Mouse (Mus musculus) embryo, embryonic 11 days (tissue): ENCODE measurements around the gene Txndc16.

ENCODE experiments used
- DNase-seq: peaks from one replicate; pipeline ENCODE4 v3.0.0-alpha.2; 2015

The Txndc16 gene

DNA sequence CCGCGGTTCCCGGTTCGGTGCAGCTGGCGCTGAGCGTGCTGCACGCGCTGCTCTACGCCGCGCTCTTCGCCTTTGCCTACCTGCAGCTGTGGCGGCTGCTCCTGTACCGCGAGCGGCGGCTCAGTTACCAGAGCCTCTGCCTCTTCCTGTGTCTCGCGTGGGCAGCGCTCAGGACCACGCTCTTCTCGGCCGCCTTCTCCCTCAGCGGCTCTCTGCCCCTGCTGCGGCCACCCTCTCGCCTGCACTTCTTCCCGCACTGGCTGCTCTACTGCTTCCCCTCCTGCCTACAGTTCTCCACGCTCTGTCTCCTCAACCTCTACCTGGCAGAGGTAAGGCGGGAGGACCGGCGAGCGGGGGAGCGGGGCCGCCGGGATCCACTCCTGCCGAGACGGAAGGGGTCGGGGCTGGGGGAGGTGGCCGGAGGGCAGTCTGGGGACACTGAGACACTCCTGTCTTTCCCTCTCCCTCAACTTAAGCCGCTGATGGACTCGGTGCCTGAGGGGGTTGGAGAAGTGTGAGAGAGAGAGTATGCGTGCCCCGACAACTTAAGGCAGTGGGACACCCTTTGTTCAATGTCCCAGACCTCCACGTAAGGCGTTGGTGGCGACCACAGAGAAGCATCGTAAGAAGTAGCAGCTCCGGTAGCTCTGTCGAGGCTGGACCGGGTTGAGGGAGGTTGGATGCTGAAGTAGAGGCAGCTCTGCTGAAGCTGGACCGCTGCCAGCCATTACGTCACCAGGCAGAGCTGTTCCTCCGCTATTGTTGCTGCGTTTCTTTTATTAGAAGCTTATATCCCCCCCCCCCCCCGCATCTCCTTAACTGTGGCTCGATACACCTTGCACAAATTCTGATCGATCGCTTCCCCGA, at the start of gene Txndc16:
TSS of gene Txndc16 (minus strand) at position 239 of the 867 bp plus-strand sequence.
- DNase-seq: peak; percentile 82

DNA sequence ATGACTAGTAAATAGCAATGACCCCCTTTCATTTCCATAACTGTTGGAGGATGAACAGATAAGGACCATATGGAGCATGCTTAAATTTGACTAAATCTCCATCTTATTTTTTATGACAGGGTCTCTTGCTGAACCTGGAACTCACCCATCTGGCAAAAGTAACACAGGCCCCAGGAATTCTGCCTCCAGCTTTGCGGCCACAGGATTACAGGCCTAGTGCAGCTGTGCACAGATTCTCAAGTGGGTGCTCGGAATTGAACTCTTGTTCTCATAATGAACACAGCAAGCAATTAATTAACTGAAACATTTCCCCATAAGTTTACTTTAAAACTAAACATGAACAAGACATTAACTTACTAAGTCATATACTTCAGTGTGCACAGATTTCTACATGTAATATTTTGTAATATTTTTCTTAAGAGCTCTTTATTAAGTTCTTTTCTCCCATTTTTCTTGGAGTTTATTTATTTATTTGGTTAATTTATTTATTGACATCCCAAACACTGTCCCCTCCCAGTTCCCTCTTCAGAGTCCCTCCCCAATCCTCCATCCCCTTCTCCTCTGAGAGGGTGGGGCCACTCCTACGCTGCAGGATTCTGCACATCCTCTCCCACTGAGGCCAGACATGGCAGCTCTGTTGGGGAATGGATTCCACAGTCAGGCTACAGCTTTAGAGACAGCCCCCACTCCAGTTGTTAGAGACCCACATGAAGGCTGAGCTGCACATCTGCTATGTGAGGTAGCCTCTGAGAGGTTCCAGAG, 43.9 kb upstream of the Txndc16 start:
- DNase-seq: no peak

DNA sequence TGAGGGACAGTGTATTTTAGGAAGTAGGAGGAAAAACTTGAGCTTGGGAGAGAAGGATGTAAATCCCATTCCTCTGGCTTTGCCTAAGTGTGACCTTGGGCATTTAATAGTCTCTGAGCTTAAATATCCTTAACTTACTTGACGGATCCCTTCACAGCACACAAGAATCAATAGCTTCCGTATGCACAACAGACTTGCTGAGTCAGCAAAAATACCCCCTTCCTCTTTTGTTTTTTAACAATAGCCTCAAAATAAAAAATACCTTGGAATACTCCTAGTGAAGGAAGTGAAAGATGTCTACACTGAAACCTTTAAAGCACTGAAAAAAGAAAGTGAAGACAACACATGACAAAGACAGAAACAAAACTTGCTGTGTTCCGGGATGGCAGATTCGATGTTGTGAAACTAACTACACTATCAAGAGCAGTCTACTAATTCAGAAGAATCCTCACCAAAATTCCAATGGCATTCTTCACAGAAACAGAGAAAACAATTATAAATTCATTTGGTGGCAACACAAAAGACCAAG, 31.5 kb upstream of the Txndc16 start:
- DNase-seq: no peak

DNA sequence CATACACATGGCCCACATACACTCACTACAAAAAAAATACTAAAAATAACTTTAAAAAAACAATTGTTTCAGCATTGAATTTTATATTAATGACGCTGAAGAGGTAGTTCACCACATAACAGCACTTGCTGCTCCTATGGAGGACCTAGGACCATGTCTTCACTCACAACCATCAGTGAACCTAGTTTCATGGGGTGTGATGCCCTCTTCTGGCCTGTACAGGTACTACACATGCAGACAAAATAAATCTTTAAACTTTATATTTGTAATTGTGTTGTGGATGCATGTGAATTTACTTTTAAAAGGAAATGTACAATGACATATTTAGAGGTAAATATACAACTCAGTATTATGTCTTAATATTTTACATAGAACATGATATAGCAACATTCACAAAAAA, 21.5 kb upstream of the Txndc16 start:
- no peak for DNase-seq

DNA sequence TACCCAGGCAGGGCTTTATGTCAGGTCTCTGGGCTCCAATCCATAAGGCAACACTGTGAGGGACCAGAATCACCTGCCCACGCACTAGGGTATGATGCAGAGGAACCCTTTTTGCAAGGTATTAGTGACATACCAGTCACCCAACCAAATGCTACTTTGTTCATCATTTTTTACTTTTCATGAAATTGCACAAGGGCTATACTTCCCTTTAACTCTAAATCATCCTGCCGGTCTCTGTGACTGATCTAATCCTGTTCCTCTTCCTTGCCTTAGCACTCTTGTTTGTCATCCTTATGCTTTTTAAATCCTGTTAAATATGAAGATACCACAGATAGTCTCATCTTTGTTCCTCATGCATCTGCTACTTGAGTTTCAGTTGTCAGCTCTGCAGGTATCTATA, 18.9 kb upstream of the Txndc16 start:
- DNase-seq: no peak

DNA sequence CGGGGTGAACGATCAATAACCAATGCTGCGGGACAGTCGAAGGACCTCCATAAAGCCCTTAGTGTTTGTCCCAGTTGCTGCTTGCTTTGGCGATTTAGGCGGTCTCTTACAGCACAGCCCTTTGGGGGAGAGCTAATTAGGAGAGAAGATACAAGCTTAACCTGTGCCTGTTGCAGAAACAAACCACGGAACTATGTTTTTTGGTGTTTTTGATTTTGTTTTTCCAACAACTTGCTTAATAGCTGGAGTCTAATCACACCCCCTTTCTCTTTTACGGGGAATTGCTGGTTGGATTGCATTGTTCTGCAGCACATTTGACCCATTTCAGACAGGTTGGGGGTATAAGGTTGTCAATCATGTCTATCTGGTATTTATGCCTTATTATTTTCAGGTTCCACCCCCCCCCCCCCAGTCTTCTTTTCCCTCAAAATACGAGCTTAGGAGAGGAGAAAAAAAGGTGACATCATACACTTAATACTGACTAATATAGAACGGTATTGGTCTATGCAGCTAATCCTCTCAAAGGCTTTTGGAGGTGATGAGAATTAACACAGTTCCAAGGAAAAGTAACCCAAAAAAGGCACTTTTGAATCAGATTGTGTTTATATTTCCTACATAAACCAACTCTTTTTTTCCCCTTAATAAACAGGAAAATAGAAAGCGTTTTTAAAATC, 966 bp upstream of the Txndc16 start:
- no peak for DNase-seq

DNA sequence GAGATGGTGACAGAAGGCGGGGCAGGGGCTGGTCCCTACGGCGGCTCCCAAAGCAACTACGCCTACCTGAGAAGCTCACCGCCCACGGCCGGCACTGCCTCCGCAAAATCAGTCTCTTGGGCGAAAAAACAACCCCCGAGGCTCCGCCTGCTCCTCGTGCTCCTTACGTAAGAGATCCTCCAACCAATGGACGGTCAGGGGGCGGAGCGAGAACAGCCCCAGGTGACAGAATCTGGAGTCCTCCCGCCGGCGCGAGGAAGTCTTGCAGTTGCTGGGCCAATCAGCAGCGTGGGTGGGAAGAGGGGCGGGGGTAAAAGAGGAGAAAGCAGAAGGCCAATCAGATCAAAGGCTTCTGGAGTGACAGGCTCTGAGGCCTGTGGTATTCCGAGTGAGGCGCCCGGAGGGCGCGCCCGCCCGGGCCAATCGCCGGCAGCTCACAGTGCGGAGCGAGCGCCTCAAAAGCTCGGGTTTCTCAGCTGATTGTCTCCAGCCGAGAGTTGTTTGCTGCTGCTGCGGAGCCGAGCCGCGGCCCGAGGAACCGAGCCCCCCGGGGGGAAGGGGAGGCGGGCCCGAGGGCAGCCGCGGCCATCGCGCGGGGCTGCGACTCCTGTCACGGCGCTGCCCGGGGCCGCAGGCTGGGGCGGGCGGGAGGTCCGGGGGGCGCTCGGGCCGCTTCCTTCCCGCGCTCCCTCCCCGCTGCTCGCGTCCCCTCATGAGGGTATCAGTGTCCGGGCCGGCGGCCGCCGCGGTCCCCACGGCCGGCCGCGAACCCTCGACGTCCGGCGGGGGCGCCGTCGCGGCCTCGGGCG, 643 bp downstream of the Txndc16 start, which contains the start of gene Gpr137c:
TSS of gene Gpr137c (plus strand) at position 437 of the 809 bp plus-strand sequence.
- peak; percentile 99 for DNase-seq

DNA sequence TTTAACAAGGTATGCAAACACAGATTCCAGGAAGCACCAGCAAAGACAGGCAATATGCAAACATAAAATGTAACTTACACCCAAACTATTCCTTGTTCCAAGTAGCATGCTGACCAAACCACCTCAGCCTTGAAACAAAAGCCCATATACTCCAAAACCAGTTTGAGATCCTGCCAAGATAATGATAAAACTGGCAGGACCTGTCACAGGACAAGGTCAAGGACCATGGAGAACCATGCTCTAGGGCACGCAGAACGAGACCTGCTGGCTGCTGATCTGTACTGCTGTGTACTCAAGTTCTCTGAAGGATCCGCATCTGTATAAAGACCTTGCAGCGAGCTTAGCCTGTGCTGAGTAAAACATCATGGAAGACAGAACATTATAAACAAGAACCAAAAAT, 2.4 kb downstream of the Txndc16 start:
- no peak for DNase-seq

DNA sequence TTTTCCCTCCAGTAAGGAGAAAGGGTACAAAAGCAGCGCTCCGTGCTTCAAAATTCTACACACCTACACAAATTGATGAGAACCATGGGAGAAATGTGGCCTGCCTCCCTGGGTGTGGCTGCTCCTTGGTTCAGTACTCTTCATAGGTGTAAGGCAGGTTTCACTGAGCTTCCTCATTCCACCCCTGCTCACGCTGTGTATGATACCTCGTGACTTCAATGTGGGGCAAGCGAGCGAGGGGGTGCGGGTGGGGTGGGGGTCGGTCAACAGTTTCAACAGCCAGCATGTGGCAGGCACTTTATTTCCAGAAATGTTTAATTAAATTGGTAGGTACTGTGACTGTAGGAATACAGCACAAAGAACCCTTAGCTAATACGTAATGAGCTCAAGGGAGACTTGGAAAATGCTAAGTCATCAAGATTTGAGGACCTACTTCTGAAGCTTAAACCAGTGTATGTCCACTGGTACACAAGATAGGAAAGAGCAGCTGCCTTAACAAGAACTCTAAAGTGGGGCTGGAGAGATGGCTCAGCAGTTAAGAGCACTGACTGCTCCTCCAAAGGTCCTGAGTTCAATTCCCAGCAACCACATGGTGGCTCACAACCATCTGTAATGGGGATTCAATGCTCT, 3.3 kb downstream of the Txndc16 start:
- DNase-seq: no peak

DNA sequence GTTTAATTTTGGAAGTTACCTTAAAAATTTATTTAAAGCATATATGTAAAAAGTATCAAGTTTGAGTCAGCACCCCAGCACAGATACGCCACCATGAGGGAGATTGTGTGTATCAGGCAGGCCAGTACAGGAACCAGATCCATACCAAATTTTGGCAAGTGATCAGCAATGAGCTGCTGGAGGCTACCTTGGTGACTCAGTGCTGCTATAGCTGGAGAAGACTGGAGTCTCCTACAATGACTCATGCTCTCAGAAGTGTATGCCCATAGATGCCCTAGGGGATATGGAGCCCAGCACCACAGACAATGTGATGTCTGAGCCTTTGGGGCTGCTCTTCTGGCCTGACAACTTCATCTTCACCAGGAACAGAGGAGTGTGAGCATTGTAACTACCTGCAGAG, 8.7 kb downstream of the Txndc16 start:
- no peak for DNase-seq

DNA sequence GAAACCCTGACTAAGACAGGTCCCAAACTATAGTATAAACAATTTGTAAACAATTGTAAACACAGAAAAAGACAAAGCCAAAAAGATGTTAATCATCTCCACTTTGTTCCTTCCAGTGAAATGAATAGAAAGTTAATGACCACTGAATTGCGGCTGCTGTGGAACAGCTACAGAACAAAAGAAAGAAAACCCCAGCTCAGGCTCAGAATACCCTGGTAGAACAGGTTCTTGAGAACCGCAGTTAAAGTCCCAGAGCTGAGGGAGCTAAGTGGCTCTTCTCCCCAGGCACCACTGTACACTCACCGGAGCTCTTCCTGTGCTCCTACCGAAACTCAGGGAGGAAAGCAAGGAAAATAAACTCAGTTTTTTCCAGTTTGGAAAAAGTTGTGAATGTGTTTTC, 9.4 kb downstream of the Txndc16 start:
- DNase-seq: no peak

DNA sequence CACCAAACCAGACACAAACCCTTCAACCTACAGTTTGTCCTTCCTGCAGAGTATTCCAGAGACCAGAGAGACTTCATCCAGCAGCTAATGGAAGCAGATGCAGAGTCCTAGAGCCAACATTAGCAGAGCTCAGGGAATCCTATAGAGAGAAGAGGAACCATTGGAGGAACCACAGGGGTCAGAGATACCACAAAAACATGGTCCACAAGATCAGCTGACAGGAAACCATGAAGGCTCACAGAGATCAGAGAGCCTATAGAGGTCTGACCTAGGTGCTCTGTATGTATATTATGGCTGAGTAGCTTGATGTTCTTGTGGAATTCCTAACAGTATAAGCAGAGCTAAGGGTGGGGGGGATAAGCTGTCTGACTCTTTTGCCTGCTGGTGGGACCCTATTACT, 19.5 kb downstream of the Txndc16 start:
- no peak for DNase-seq

DNA sequence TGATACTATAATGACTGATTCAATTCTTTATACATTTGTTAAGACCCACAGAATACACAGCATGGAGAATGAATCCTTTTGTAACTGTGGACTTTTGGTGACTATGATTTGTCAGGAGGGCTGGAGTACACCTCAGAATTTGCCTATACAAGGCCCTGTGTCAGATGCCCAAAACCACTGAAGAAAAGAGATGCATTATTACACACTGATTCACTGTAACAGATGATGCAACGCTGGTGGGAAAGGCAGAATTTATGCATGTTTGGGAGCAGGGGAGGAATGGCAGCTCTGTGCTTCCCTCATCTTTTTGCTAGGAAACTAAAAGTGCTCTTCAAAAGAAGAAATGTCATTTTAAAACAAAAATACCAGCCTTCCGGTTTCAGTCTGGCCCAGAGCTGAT, 29.1 kb downstream of the Txndc16 start:
- no peak for DNase-seq

DNA sequence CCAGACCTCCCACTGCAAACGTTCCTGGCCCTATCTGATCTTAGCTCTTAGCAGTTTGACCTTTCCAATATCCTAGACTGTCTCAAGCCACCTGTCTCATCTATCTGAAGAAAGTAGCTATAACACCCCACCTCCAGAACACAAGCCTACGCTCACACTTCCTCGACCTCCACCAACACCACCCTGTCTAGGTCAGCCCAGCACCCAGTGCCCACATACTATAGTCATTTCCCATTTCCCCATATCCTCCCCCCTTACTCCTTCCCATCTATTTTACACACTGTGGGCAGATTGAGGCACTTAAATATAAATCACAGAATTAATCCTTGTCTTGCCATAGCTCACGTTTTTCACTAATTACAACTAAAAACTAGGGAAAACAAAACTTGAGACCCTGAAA, 38.5 kb downstream of the Txndc16 start:
- no peak for DNase-seq

DNA sequence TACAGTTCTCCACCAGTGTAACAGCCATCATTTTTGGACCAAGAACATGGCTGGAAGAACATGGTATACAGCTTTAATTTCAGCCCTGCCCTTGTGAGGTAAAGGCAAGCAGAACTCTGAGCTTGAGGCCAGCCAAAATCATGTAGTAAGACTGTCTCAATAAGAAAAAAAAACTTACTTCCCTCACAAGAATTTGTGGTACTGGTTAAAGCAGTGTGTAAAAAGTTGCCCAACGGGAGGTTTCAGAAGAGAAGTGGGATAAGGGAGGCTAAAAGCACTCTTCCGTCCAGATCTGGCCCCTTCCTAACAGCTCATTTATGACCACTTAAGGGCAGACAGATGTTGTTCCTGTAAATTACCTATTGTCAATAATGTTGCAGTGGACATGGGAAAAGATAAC, 40.5 kb downstream of the Txndc16 start:
- DNase-seq: no peak

DNA sequence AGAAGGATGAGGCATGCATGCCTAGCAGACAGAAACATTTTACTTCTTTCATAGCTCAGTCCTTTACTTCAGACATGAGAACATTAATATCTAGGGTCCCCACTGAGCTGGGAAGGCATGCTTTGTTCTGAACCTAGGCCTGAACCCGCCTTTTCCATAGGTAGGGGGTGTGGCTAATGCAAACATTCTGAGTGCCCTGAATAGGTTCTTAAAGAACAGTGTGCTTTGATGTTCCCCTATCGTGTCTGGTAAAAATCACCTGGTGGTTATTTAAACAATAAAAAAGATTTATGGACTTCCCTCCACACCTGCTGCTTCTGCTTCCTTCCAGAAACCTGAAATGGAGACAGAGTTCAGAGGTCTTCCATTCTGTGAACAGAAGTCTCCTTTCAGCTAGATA, 40.9 kb downstream of the Txndc16 start:
- no peak for DNase-seq

DNA sequence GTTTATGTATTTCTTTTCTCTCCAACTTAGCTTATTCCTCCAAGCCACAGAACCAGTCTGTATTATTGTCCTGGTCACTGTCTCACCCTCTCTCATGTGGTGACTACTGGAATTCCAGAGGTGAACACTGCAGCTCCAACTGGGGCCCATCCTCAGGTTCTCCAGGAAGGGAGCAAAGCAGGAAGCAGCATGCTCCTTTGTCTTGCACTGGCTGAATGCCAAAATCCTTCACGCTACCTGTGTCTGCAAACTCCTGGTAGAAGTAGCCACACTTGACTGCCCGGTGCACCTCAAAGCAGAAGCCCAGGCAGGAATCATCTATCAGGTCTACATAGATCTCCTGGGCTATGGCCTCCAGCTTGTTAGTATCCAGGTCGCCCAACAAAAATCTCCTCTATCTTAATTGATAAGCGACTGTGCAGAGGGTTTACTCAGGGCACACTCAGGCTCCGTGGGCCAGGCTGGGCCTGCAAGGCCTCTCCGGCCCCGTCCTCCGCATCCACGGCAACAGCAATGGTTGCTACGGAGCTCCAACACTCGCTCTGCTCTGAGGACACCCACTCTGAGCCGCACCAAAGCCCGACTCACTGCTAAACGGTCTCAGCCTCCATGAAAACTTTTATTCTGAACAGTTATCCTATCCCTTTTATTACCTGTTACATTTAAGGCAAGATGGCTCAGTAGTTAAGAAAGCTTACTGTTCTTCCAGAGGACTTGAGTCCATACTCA, 45.0 kb downstream of the Txndc16 start:
- DNase-seq: no peak

DNA sequence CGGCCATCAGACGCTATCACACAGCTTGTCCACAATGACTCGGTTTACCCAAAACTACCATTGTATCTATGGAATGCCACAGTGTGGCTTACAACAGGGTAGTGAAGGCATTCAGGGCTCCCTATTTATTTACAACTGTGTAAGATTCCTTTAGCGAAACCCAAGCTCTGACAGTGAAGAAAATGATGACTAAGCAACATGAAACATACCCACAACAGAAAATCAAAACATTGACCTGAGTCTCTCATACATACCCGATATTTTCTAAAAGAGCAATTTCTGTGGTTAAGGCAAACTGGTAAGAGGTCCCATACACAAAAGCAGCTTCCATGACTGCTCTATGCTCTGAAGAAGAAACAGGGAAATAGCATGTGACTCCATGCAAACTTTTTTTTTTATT, 47.9 kb downstream of the Txndc16 start:
- DNase-seq: no peak

DNA sequence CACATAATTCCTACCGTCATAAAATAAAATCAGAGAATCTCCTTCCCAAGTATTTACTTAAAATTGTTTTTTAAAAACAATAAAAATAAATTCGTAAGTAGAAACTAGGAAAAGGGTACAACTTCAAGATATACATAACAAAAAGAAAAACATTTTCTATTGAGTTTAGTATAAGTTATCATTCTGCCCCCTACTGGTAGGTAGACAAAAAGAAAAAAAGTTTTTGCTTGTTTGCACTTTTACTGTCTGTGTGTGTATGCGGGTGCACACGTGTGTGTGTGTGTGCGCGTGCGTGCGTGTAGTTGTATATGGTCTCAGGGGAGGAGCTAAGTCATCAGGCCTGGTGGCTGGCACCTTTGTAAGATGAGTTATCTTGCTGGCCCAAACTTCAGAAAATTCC, 52.8 kb downstream of the Txndc16 start:
- DNase-seq: peak; percentile 24

DNA sequence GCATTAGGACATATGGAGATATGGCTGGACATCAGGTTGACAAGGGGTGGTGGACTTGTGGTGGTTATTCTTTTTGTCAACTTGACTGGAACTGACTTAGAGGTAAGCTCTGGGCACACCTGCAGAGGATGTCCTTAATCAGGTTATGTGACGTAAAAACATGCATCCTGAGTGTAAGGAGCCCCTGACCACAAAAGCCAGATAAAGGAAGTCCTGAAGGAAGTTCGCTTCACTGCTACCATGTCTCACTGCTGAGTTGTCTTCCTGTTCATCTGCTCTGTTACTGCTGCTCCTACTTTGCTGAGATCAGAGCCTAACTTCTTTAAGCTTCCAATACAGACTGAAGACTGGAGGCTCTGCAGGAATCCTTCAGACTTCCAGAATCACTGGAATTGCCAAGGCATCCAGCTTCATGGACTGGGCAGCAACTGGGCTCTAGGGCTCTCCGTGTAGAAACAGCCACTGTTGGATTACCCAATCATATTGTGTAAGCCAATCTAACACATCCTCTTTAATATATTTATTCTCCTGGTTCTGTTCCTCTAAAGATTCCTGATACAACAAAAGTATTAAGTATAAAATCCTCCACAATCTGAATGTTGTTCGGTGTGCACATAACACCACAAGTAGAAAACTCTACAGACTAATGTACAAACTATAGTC, 64.5 kb downstream of the Txndc16 start:
- no peak for DNase-seq

DNA sequence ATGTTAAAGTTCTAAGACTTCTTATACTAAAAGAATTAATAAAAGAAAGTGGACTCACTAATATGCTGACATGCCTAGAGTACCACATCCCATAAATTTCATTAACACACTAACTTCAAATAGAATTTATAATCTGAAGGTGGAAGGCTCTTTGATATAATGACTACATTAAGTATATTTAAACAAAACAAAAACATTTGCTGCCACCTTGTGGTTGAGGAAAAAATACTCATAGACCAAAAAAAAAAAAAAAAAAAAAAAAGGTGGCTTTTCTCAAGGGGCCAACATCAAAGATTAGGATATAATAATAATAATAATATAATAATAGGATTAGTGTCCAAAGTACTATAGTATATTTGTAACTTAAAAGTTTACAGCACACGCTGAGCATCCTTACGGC, 66.9 kb downstream of the Txndc16 start:
- peak; percentile 60 for DNase-seq
